Mouse (Mus musculus) bone marrow macrophage, adult 2 months (primary cell): ENCODE results near the gene Gm21954. TPM values are rescaled to one million over a fixed set of nuclear protein-coding genes. Genes with fewer than 3 reads are reported as not detected.

Source experiments
- H3K27ac ChIP-seq: 2 replicates; pipeline ENCODE4 v1.5.1; 2012; ENCODE audit warnings: low read depth, low read length; ENCODE audit not compliant: insufficient read depth
- H3K4me1 ChIP-seq: 2 replicates; pipeline ENCODE4 v1.6.1; 2012; ENCODE audit warnings: low read length; ENCODE audit not compliant: control insufficient read depth, insufficient read depth
- H3K4me3 ChIP-seq: 2 replicates; pipeline ENCODE4 v1.5.1; 2012; ENCODE audit warnings: mild to moderate bottlenecking, low read length, moderate library complexity; ENCODE audit not compliant: insufficient read depth
- CTCF ChIP-seq: IDR thresholded peaks from 2 replicates; pipeline ENCODE4 v1.5.1; 2012; ENCODE audit warnings: low read depth, mild to moderate bottlenecking, low read length, moderate library complexity
- POLR2A ChIP-seq: IDR thresholded peaks from 2 replicates; pipeline ENCODE4 v1.6.1; 2012; ENCODE audit warnings: mild to moderate bottlenecking, low read depth, low read length, borderline replicate concordance
- polyA plus RNA-seq: library from polyadenylated mRNA; stranded (reverse); fragments of >200 nt; gene quantifications from 2 replicates; pipeline ENCODE4 v1.2.4, GENCODE M21; 2012; ENCODE audit not compliant: missing spikeins, insufficient read depth, insufficient read length

The Gm21954 gene
- polyA plus RNA-seq, 1 experiment = not detected

DNA sequence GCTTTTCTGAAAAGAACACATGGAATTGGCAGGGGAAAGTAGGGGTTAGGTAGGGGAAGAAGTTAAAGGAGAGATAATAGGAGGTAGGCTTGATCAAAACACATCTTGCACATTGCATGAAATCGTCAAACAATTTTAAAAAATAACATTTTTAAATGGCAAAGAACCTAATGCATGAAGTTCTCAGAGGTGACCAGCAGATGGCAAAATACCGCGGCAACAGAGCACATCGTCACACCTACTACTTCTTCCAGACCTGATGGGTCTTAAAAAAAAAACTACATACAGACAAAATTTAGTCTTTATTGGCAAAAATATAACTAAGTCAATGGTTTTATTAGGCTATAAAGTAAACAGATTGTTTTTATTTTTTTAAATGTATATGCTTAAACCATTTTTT lies 22.3 kb upstream of the Gm21954 start:
- H3K27ac ChIP-seq = no peak overlapping the region
- no peak overlapping the region for H3K4me3 ChIP-seq
- no peak for TF ChIP-seq CTCF
- TF ChIP-seq POLR2A = no peak

GRCm38 (mm10) chr3:55492021-55492420 lies 20.0 kb upstream of the Gm21954 start:
- H3K4me3 ChIP-seq = no peak overlapping the region
- no peak for TF ChIP-seq POLR2A
- TF ChIP-seq CTCF = no peak
- H3K27ac ChIP-seq = no peak overlapping the region
- H3K4me1 ChIP-seq = no peaks in the 10 kb centered on the region

More for the DNA sequence above, 22.3 kb upstream of the Gm21954 start:
- H3K4me1 ChIP-seq = no peaks in the 10 kb centered on the region

DNA sequence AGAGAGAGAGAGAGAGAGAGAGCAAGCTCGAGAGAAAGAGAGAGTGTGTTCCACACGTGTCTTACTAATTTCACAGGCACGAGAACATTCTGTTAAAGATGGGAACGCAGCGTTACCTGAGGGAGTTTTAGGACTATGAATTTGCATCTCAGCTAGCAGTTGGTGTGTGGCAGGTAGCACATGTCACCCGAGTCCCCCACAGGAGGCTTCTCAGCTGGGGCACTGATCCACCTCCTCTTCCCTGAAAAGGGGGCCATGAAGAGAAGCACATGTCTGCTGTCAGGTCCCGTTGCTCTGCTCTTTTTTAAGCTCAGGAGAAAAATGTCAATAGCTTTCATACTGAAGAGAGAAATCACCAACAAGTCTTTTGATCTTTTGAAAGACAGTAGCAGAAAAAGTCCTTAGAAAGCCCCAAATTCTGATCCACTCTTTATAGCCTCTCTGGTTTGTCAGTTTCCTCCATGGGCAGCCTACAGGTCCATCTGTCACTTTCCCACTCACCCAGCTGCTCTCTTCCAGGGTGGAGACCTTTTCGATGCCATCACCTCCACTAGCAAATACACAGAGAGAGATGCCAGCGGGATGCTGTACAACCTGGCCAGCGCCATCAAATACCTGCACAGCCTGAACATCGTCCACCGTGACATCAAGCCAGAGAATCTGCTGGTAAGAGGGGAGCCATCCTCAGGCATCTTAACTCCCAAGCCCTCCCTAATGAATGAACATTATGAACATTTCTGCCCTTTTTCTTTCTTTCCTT lies 17.4 kb upstream of the Gm21954 start:
- H3K4me1 ChIP-seq = no peaks in the 10 kb centered on the region
- H3K27ac ChIP-seq = no peak overlapping the region
- H3K4me3 ChIP-seq = no peak overlapping the region
- TF ChIP-seq POLR2A (no peak), CTCF (no peak)

GRCm38 (mm10) chr3:55483328-55483727 lies 11.3 kb upstream of the Gm21954 start:
- Histone ChIP-seq H3K27ac (no peak overlapping the region), H3K4me3 (no peak overlapping the region), H3K4me1 (no peaks in the 10 kb centered on the region)
- TF ChIP-seq POLR2A (no peak), CTCF (no peak)

DNA sequence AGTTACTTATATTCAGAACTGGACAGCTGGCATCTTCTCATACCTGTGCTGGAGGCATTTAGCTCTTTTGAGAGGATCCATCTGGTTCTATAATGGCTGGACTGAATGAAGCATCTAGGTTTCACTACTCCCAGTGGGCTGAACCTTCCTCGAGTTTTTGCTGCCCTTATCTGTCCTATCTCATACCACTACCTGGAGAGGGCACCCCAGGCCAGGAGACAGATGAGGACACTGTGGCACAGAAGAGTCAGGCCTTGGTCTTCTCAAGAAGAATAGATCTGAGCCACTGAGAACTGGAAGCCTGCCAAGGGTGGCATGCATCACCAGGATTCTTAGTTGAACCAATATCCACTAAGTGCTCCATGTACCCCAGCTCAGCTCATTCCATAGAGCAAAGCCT lies 9.1 kb upstream of the Gm21954 start:
- Histone ChIP-seq H3K27ac (no peak overlapping the region), H3K4me3 (no peak overlapping the region), H3K4me1 (no peaks in the 10 kb centered on the region)
- TF ChIP-seq POLR2A = no peak
- no peak for TF ChIP-seq CTCF

DNA sequence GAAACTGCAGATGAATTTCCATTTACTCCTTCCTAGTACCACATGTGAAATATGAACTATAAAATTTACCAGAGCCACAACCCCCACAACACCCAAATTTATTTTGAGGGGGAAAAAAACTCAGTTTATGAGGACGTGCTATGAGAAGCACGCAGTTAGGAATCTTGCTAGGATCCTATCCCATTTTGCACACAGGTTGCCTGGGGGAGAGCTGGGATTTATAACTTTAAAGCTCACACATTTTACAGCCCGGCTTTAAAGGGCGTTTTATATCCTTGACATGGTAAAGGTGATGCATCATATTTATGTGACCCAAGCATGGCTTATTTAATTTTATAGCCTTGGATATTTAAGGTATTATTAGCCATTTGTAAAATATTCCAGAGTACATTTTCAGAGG lies 7.3 kb upstream of the Gm21954 start:
- TF ChIP-seq POLR2A (no peak), CTCF (no peak)
- Histone ChIP-seq H3K4me3 (no peak overlapping the region), H3K27ac (no peak overlapping the region), H3K4me1 (no peaks in the 10 kb centered on the region)

- H3K27ac ChIP-seq = no peak overlapping the region
- H3K4me3 ChIP-seq = no peak overlapping the region
- no peaks in the 10 kb centered on the region for H3K4me1 ChIP-seq
- TF ChIP-seq POLR2A = no peak
These were observed 4.7 kb upstream of the Gm21954 start for GRCm38 (mm10) chr3:55476694-55477093.

DNA sequence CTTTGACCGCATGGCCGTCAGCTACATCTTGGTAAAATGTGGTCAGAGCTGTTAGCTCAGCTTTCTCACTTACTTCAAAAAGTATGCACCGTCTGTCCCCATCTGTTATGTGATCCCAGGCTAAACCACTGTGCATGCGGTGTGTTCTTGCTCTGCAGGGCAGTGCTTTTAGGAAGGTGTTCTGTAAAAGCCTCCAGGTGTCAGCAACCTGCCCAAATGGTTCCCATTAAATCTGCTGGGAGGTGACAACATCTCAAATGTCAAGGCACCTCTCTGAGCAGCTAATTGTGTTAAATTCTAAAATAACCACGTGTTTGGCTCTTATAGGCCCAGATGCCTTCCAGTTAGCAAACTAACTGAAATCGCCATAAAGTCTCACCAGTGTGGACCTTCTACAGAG lies 1.1 kb upstream of the Gm21954 start:
- TF ChIP-seq CTCF (no peak), POLR2A (no peak)
- Histone ChIP-seq H3K4me3 (no peak overlapping the region), H3K4me1 (no peaks in the 10 kb centered on the region), H3K27ac (no peak overlapping the region)

DNA sequence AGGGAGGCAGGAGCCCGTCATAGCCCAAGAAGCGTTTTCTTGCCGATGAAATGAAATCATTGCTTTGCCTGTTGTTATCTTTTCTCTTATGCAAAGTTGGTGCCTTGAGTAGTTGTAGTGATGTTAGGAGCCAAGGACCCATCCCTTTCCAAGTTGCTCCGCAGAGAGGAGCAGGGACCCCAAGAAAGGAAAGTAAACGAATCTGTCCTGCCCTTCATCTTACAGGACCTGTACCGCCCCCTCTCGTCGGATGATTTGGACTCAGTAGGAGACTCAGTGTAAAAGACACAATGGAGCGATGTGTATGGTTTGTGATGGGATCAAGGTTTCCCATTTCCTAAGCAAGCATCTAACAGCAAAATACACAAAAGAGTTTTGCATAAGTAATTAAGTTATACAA lies 5.7 kb downstream of the Gm21954 start:
- no peak overlapping the region for H3K4me3 ChIP-seq
- H3K4me1 ChIP-seq = peaks cover 4% of the 10 kb centered on the region; the same call in 1 of the 2 replicates
- TF ChIP-seq CTCF (no peak), POLR2A (no peak)
- H3K27ac ChIP-seq = no peak overlapping the region

- Histone ChIP-seq H3K4me1 (peaks cover 4% of the 10 kb centered on the region; the same call in 1 of the 2 replicates), H3K4me3 (no peak overlapping the region), H3K27ac (no peak overlapping the region)
- TF ChIP-seq POLR2A = no peak
- TF ChIP-seq CTCF = no peak
These were observed 6.2 kb downstream of the Gm21954 start for GRCm38 (mm10) chr3:55465785-55466184.
